Mouse (Mus musculus) small intestine, adult 2 months (tissue): Measurements from ENCODE around the gene Ppcdc. TPM values are rescaled to one million over a fixed set of nuclear protein-coding genes. Genes with fewer than 3 reads are reported as not detected.

Source experiments
- H3K27ac ChIP-seq: fragments of 200-500 bp; 2 replicates; pipeline ENCODE4 v1.5.1; 2012; ENCODE audit warnings: low read depth, low read length, control low read depth, inconsistent platforms; ENCODE audit not compliant: insufficient read depth
- H3K27me3 ChIP-seq: fragments of 200-500 bp; 2 replicates; pipeline ENCODE4 v1.6.1; 2012; ENCODE audit warnings: mild to moderate bottlenecking, moderate library complexity, low read length, inconsistent platforms; ENCODE audit not compliant: control insufficient read depth, insufficient read depth
- H3K36me3 ChIP-seq: fragments of 200-500 bp; 2 replicates; pipeline ENCODE4 v1.6.1; 2012; ENCODE audit warnings: mild to moderate bottlenecking, low read length, control low read depth, inconsistent platforms; ENCODE audit not compliant: control insufficient read depth, insufficient read depth
- H3K4me1 ChIP-seq: fragments of 200-500 bp; 2 replicates; pipeline ENCODE4 v1.6.1; 2012; ENCODE audit warnings: low read length, inconsistent platforms, mixed read lengths; ENCODE audit not compliant: control insufficient read depth, insufficient read depth, insufficient read length
- H3K4me3 ChIP-seq: fragments of 200-500 bp; 2 replicates; pipeline ENCODE4 v1.5.1; 2012; ENCODE audit warnings: low read depth, mild to moderate bottlenecking, control low read depth, inconsistent platforms, low read length, moderate library complexity
- CTCF ChIP-seq: fragments of 200-500 bp; IDR thresholded peaks from 2 replicates; pipeline ENCODE4 v1.5.1; 2012; ENCODE audit warnings: low read depth, mild to moderate bottlenecking, control low read depth, inconsistent platforms, low read length, moderate library complexity, mixed read lengths; ENCODE audit not compliant: insufficient replicate concordance, insufficient read length; ENCODE audit errors: extremely low read depth
- POLR2A ChIP-seq: fragments of 200-500 bp; IDR thresholded peaks from 2 replicates; pipeline ENCODE4 v1.6.1; 2012; ENCODE audit warnings: low read depth, mild to moderate bottlenecking, control low read depth, inconsistent platforms, low read length, moderate library complexity
- WGBS: fragments of 180-500 bp; shearing (Covaris S2); methylation state at CpG from one replicate; pipeline ENCODE4 v1.1.7; 2018; 5-methylcytosine and 5-hydroxymethylcytosine counted together
- polyA plus RNA-seq: library from polyadenylated mRNA; depleted of rRNA; stranded (reverse); fragments of >200 nt; gene quantifications from 2 replicates; pipeline ENCODE4 v1.2.3, GENCODE M21; 2012; rRNA removed

The Ppcdc gene
- 10.3 and 14.2 TPM in 2 replicates for polyA plus RNA-seq

GRCm38 (mm10) chr9:57439522-57440295 is at the start of gene Ppcdc:
Ppcdc (minus strand) TSS chr9:57440124.
- peaks cover 6% of the 10 kb centered on the region for H3K36me3 ChIP-seq
- WGBS, result under 1% methylated on average over 32 of the region's 32 CpGs
- TF ChIP-seq CTCF, result no peak
- TF ChIP-seq POLR2A, result peak; percentile 95
- H3K27me3 ChIP-seq, result no peaks in the 10 kb centered on the region
- peak within 1 kb of the TSS; percentile 68 for H3K4me3 ChIP-seq
- peaks cover 4% of the 10 kb centered on the region; the same call in 1 of the 2 replicates for H3K4me1 ChIP-seq
- peak within 1 kb of the TSS; percentile 67 for H3K27ac ChIP-seq

GRCm38 (mm10) chr9:57487807-57488206 is 47.9 kb upstream of the Ppcdc start:
- Histone ChIP-seq H3K36me3 (no peaks in the 10 kb centered on the region), H3K27ac (no peak overlapping the region), H3K27me3 (no peaks in the 10 kb centered on the region), H3K4me3 (no peak overlapping the region), H3K4me1 (no peaks in the 10 kb centered on the region)
- no peak for TF ChIP-seq CTCF
- no peak for TF ChIP-seq POLR2A
- 71% methylated on average over 7 of the region's 7 CpGs for WGBS

GRCm38 (mm10) chr9:57485774-57486173 is 45.9 kb upstream of the Ppcdc start:
- TF ChIP-seq POLR2A, result no peak
- TF ChIP-seq CTCF, result peak; percentile 62; the same call in 1 of the 2 replicates
- Histone ChIP-seq H3K4me1 (no peaks in the 10 kb centered on the region), H3K27me3 (no peaks in the 10 kb centered on the region), H3K36me3 (no peaks in the 10 kb centered on the region), H3K4me3 (no peak overlapping the region), H3K27ac (no peak overlapping the region)
- 13% methylated on average over 7 of the region's 7 CpGs for WGBS

GRCm38 (mm10) chr9:57468914-57469313 is 29.0 kb upstream of the Ppcdc start:
- peaks cover 4% of the 10 kb centered on the region; the same call in 1 of the 2 replicates for H3K36me3 ChIP-seq

GRCm38 (mm10) chr9:57467896-57468549 is 28.1 kb upstream of the Ppcdc start, which contains the start of gene Scamp5:
Scamp5 (minus strand) TSS chr9:57468060.
- Histone ChIP-seq H3K27ac (peak within 1 kb of the TSS; percentile 69), H3K36me3 (peaks cover 4% of the 10 kb centered on the region; the same call in 1 of the 2 replicates), H3K27me3 (no peaks in the 10 kb centered on the region), H3K4me1 (peaks cover 29% of the 10 kb centered on the region), H3K4me3 (peak within 1 kb of the TSS; percentile 93)
- WGBS, result 2% methylated on average over 48 of the region's 48 CpGs
- no peak for TF ChIP-seq CTCF
- peak; percentile 19; the same call in 1 of the 2 replicates for TF ChIP-seq POLR2A

More at GRCm38 (mm10) chr9:57468914-57469313, 29.0 kb upstream of the Ppcdc start:
- Histone ChIP-seq H3K27ac (no peak overlapping the region), H3K27me3 (no peaks in the 10 kb centered on the region), H3K4me1 (peaks cover 22% of the 10 kb centered on the region; the same call in 1 of the 2 replicates), H3K4me3 (no peak overlapping the region)
- no peak for TF ChIP-seq POLR2A
- 69% methylated on average over 4 of the region's 4 CpGs for WGBS

- TF ChIP-seq POLR2A (no peak), CTCF (no peak)
These were observed 27.4 kb upstream of the Ppcdc start for GRCm38 (mm10) chr9:57467271-57467771.

GRCm38 (mm10) chr9:57466101-57466500 is 26.2 kb upstream of the Ppcdc start:
- Histone ChIP-seq H3K27ac (peak overlapping the region; percentile 69), H3K36me3 (peaks cover 4% of the 10 kb centered on the region; the same call in 1 of the 2 replicates), H3K4me3 (no peak overlapping the region), H3K4me1 (peaks cover 35% of the 10 kb centered on the region), H3K27me3 (no peaks in the 10 kb centered on the region)
- WGBS, result 27% methylated on average over 3 of the region's 3 CpGs
- TF ChIP-seq CTCF, result no peak
- TF ChIP-seq POLR2A, result no peak

More at GRCm38 (mm10) chr9:57467271-57467771, 27.4 kb upstream of the Ppcdc start:
- peaks cover 4% of the 10 kb centered on the region; the same call in 1 of the 2 replicates for H3K36me3 ChIP-seq
- peak overlapping the region; percentile 93 for H3K4me3 ChIP-seq
- peaks cover 31% of the 10 kb centered on the region for H3K4me1 ChIP-seq
- H3K27me3 ChIP-seq, result no peaks in the 10 kb centered on the region
- peak overlapping the region; percentile 69 for H3K27ac ChIP-seq
- 2% methylated on average over 18 of the region's 18 CpGs for WGBS
